Mouse (Mus musculus): ENCODE measurements around the gene Slc44a4. TPM values are rescaled to one million over a fixed set of nuclear protein-coding genes. Genes with fewer than 3 reads are reported as not detected.
A peak's percentile ranks its signal among the peaks of the same experiment; 100 is the strongest.
"Not testable (repeated sequence)": the region's sequence is repeated elsewhere in the genome, so short reads cannot be mapped to it uniquely, and the experiment has no call there.

Slc44a4 gene
- polyA plus RNA-seq, 1 experiment from 2014 or later = not detected

DNA sequence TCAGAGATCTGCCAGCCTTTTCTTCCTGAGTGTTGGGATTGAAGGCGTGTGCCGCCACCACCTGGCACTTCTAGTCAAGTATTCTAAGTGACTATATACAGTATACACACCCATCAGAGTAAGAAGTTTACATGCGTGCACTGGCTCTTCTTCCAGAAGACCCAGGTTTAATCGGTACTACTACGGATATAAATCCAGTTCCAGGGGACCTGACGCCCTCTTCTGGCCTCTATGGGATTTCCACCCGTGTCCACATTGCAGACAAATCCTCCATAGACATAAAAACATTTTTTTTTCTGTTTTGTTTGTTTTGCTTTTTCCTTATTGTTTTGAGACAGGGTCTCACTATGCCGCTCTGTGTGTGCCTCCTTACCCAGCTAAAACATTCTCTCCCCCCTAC is 33.3 kb downstream of the Slc44a4 start:
- 35% methylated on average over 8 of the region's 8 CpGs for WGBS
- no peak overlapping the region for H3K27ac ChIP-seq (ENCODE audit: low read depth, low read length)

GRCm38 (mm10) chr17:34948721-34949552 is 34.7 kb downstream of the Slc44a4 start:
- peaks cover 13% of the 10 kb centered on the region; the same call in 1 of the 2 replicates for H3K36me3 ChIP-seq (ENCODE audit: control insufficient read depth, insufficient read depth, low read length)
- not testable (repeated sequence) for H3K9me3 ChIP-seq (ENCODE audit: control insufficient read depth, low read length); ATAC-seq (ENCODE audit: low FRiP score); H3K4me1 ChIP-seq (ENCODE audit: control insufficient read depth, insufficient read depth, low read length); H3K27me3 ChIP-seq (ENCODE audit: control insufficient read depth, insufficient read depth, low read length); H3K27ac ChIP-seq (ENCODE audit: low read depth, low read length); H3K9ac ChIP-seq (ENCODE audit: low read length); H3K4me3 ChIP-seq (ENCODE audit: low read depth, low read length); H3K4me2 ChIP-seq
- WGBS = 61% methylated on average over 9 of the region's 9 CpGs
- DNase-seq (ENCODE audit: low spot score, missing footprints) = peak; percentile 84

More for the DNA sequence above, 33.3 kb downstream of the Slc44a4 start:
- Histone ChIP-seq H3K9me3 (ENCODE audit: control insufficient read depth, low read length) (no peaks in the 10 kb centered on the region), H3K36me3 (ENCODE audit: control insufficient read depth, insufficient read depth, low read length) (peaks cover 13% of the 10 kb centered on the region; the same call in 1 of the 2 replicates), H3K4me3 (ENCODE audit: low read depth, low read length) (no peak overlapping the region), H3K4me1 (ENCODE audit: control insufficient read depth, insufficient read depth, low read length) (peaks cover 5% of the 10 kb centered on the region; the same call in 1 of the 2 replicates), H3K27me3 (ENCODE audit: control insufficient read depth, insufficient read depth, low read length) (no peaks in the 10 kb centered on the region), H3K9ac (ENCODE audit: low read length) (no peak overlapping the region), H3K4me2 (no peak overlapping the region)
- DNase-seq (ENCODE audit: low spot score, missing footprints) = peak; percentile 89
- ATAC-seq (ENCODE audit: low FRiP score) = no peak

- peaks cover 13% of the 10 kb centered on the region; the same call in 1 of the 2 replicates for H3K36me3 ChIP-seq (ENCODE audit: control insufficient read depth, insufficient read depth, low read length)
- no peak overlapping the region for H3K4me3 ChIP-seq (ENCODE audit: low read depth, low read length)
- H3K27me3 ChIP-seq (ENCODE audit: control insufficient read depth, insufficient read depth, low read length) = no peaks in the 10 kb centered on the region
- H3K9ac ChIP-seq (ENCODE audit: low read length) = no peak overlapping the region
- no peak overlapping the region for H3K4me2 ChIP-seq
- DNase-seq (ENCODE audit: low spot score, missing footprints) (peak; percentile 89), ATAC-seq (ENCODE audit: low FRiP score) (no peak)
- no peaks in the 10 kb centered on the region for H3K9me3 ChIP-seq (ENCODE audit: control insufficient read depth, low read length)
- H3K27ac ChIP-seq (ENCODE audit: low read depth, low read length) = no peak overlapping the region
- WGBS = 36% methylated on average over 4 of the region's 4 CpGs
- H3K4me1 ChIP-seq (ENCODE audit: control insufficient read depth, insufficient read depth, low read length) = peaks cover 5% of the 10 kb centered on the region; the same call in 1 of the 2 replicates
These were observed 35.3 kb downstream of the Slc44a4 start for GRCm38 (mm10) chr17:34949553-34949969.

GRCm38 (mm10) chr17:34950514-34951455 is 36.5 kb downstream of the Slc44a4 start:
- peak overlapping the region; percentile 98 for H3K9ac ChIP-seq (ENCODE audit: low read length)
- WGBS = 31% methylated on average over 10 of the region's 10 CpGs
- H3K4me1 ChIP-seq (ENCODE audit: control insufficient read depth, insufficient read depth, low read length) = peaks cover 5% of the 10 kb centered on the region; the same call in 1 of the 2 replicates
- H3K4me2 ChIP-seq = peak overlapping the region; percentile 77
- peak overlapping the region; percentile 78 for H3K27ac ChIP-seq (ENCODE audit: low read depth, low read length)
- ATAC-seq (ENCODE audit: low FRiP score) (no peak), DNase-seq (ENCODE audit: low spot score, missing footprints) (no peak)
- peaks cover 13% of the 10 kb centered on the region; the same call in 1 of the 2 replicates for H3K36me3 ChIP-seq (ENCODE audit: control insufficient read depth, insufficient read depth, low read length)
- peak overlapping the region; percentile 89 for H3K4me3 ChIP-seq (ENCODE audit: low read depth, low read length)
- no peaks in the 10 kb centered on the region for H3K9me3 ChIP-seq (ENCODE audit: control insufficient read depth, low read length)
- H3K27me3 ChIP-seq (ENCODE audit: control insufficient read depth, insufficient read depth, low read length) = no peaks in the 10 kb centered on the region; the same call in 1 of the 2 replicates

DNA sequence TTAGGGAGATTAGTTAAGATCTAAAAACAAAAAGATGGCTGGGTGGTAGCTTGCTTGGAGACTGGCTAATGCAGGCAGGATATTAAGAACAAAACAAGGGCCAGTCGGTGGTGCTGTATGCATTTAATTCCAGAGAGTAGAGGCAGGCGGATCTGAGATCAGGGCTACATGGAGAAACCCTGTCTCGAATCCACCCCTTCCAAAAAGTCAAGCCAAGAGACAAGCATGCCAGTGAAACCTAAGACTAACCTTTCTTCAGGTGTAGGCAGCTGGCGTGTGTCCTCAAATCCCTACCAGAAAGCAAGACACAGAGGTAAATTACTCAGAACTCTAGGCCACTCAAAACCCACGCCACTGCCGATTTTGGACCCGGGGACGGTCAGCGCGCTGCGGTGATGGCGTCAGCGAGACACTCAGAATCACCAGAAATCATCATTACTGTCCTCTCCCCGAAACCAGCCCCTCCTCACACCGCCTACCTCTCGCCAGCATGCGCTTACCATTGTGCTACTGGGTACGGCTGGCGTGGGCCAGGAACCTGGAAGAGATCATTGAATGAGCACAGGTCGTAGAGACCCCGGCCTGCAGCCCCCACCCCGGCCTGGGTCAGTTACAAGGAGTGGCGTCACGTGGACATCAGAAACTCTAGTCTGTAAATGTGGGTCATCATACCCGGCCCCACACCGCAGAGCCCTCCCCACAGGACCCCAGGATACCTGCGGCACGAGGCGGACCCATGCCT is 37.5 kb downstream of the Slc44a4 start:
- Histone ChIP-seq H3K4me1 (ENCODE audit: control insufficient read depth, insufficient read depth, low read length) (peaks cover 5% of the 10 kb centered on the region; the same call in 1 of the 2 replicates), H3K36me3 (ENCODE audit: control insufficient read depth, insufficient read depth, low read length) (peaks cover 13% of the 10 kb centered on the region; the same call in 1 of the 2 replicates), H3K27ac (ENCODE audit: low read depth, low read length) (peak overlapping the region; percentile 78), H3K9me3 (ENCODE audit: control insufficient read depth, low read length) (no peaks in the 10 kb centered on the region), H3K4me3 (ENCODE audit: low read depth, low read length) (peak overlapping the region; percentile 89), H3K27me3 (ENCODE audit: control insufficient read depth, insufficient read depth, low read length) (peaks cover 3% of the 10 kb centered on the region), H3K4me2 (peak overlapping the region; percentile 77), H3K9ac (ENCODE audit: low read length) (peak overlapping the region; percentile 98)
- under 1% methylated on average over 29 of the region's 29 CpGs for WGBS
- ATAC-seq (ENCODE audit: low FRiP score) = peak; percentile 72
- DNase-seq (ENCODE audit: low spot score, missing footprints) = peak; percentile 86

- peak; percentile 98 for DNase-seq (ENCODE audit: low spot score, missing footprints)
- peaks cover 5% of the 10 kb centered on the region for H3K27me3 ChIP-seq (ENCODE audit: control insufficient read depth, insufficient read depth, low read length)
- peaks cover 5% of the 10 kb centered on the region; the same call in 1 of the 2 replicates for H3K4me1 ChIP-seq (ENCODE audit: control insufficient read depth, insufficient read depth, low read length)
- H3K36me3 ChIP-seq (ENCODE audit: control insufficient read depth, insufficient read depth, low read length) = peaks cover 13% of the 10 kb centered on the region; the same call in 1 of the 2 replicates
- peak overlapping the region; percentile 77 for H3K4me2 ChIP-seq
- under 1% methylated on average over 23 of the region's 23 CpGs for WGBS
- peak; percentile 85 for ATAC-seq (ENCODE audit: low FRiP score)
- peak overlapping the region; percentile 89 for H3K4me3 ChIP-seq (ENCODE audit: low read depth, low read length)
- H3K9me3 ChIP-seq (ENCODE audit: control insufficient read depth, low read length) = no peaks in the 10 kb centered on the region
- H3K9ac ChIP-seq (ENCODE audit: low read length) = peak overlapping the region; percentile 98
- peak overlapping the region; percentile 78 for H3K27ac ChIP-seq (ENCODE audit: low read depth, low read length)
These were observed 38.2 kb downstream of the Slc44a4 start for GRCm38 (mm10) chr17:34952378-34953040.

GRCm38 (mm10) chr17:34953258-34953657 is 39.0 kb downstream of the Slc44a4 start:
- H3K4me3 ChIP-seq (ENCODE audit: low read depth, low read length) = no peak overlapping the region
- WGBS = 83% methylated on average over 3 of the region's 3 CpGs
- no peak overlapping the region for H3K4me2 ChIP-seq

DNA sequence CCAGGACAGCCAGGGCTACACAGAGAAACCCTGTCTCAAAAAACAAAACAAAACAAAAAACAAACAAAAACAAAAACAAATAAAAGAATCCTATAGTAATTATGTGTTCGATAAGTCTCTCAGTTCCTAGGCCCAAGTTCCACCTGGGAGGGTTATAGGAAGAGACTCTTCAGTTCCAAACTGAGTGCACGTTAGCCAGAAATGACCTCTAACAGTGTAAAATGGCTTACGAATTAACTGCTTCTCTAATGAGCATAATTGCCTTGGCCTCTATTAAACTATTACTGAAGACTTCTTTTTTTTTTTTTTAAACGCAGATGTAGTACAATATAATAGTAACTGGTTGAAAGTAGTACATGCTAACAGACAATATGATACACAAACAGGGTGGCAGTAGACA is 39.6 kb downstream of the Slc44a4 start:
- no peak overlapping the region for H3K9ac ChIP-seq (ENCODE audit: low read length)
- H3K27ac ChIP-seq (ENCODE audit: low read depth, low read length) = no peak overlapping the region
- DNase-seq (ENCODE audit: low spot score, missing footprints) (no peak), ATAC-seq (ENCODE audit: low FRiP score) (no peak)
- no peak overlapping the region for H3K4me3 ChIP-seq (ENCODE audit: low read depth, low read length)
- H3K9me3 ChIP-seq (ENCODE audit: control insufficient read depth, low read length) = no peaks in the 10 kb centered on the region
- 93% methylated on average over 4 of the region's 4 CpGs for WGBS
- H3K36me3 ChIP-seq (ENCODE audit: control insufficient read depth, insufficient read depth, low read length) = peaks cover 13% of the 10 kb centered on the region; the same call in 1 of the 2 replicates
- H3K27me3 ChIP-seq (ENCODE audit: control insufficient read depth, insufficient read depth, low read length) = peaks cover 5% of the 10 kb centered on the region
- H3K4me1 ChIP-seq (ENCODE audit: control insufficient read depth, insufficient read depth, low read length) = peaks cover 5% of the 10 kb centered on the region; the same call in 1 of the 2 replicates
- no peak overlapping the region for H3K4me2 ChIP-seq

More at GRCm38 (mm10) chr17:34953258-34953657, 39.0 kb downstream of the Slc44a4 start:
- H3K27me3 ChIP-seq (ENCODE audit: control insufficient read depth, insufficient read depth, low read length) = peaks cover 5% of the 10 kb centered on the region
- H3K4me1 ChIP-seq (ENCODE audit: control insufficient read depth, insufficient read depth, low read length) = peaks cover 5% of the 10 kb centered on the region; the same call in 1 of the 2 replicates
- ATAC-seq (ENCODE audit: low FRiP score) (no peak), DNase-seq (ENCODE audit: low spot score, missing footprints) (no peak)
- H3K36me3 ChIP-seq (ENCODE audit: control insufficient read depth, insufficient read depth, low read length) = peaks cover 13% of the 10 kb centered on the region; the same call in 1 of the 2 replicates
- H3K27ac ChIP-seq (ENCODE audit: low read depth, low read length) = no peak overlapping the region
- no peak overlapping the region for H3K9ac ChIP-seq (ENCODE audit: low read length)
- no peaks in the 10 kb centered on the region for H3K9me3 ChIP-seq (ENCODE audit: control insufficient read depth, low read length)

Measured in midbrain, embryonic 11.5 days (tissue).